Mouse (Mus musculus): ENCODE measurements at regions not wholly inside any gene's neighbourhood (a gene's known extent, or its start where the extent isn't known, plus 50 kb on each side); places are given as distances from the start of the nearest gene placed in this dataset.
A peak's percentile ranks its signal among the peaks of the same experiment; 100 is the strongest.

DNA sequence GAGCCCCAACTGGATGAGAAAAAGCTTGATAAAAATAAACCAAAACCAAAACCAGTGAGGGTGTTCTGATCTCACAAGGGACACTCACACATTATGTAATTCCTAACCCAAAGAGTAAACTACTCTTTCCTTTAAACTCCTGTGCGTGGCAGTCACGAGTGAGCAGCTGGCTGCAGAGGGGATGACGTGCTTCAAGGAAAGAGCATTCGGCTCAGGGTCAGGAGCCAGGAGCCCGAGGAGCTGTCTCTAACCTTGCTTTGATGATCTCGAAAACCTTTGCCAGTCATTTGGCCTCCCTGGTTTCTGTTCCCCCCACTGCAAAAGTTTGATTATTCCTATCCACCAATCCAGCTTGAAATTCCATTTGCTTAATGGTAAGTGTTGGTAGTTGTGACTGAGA is 109.9 kb downstream of the Rsl24d1 start:
- ATAC-seq = no peak
- H3K4me1 ChIP-seq (replicated peaks; ENCODE audit: control insufficient read depth, insufficient read depth, low read length) = no peaks in the 10 kb centered on the region
- H3K9me3 ChIP-seq (ENCODE audit: control insufficient read depth) = no peaks in the 10 kb centered on the region
- no peak overlapping the region for H3K4me2 ChIP-seq (replicated peaks; ENCODE audit: low read depth)
- H3K9ac ChIP-seq (ENCODE audit: low read depth, low read length) = no peak overlapping the region
- H3K4me3 ChIP-seq (ENCODE audit: low read depth, low read length) = no peak overlapping the region
- no peak for TF ChIP-seq CTCF (IDR thresholded peaks at IDR 0.05; ENCODE audit: low read depth)
- H3K27me3 ChIP-seq (replicated peaks; ENCODE audit: control insufficient read depth, insufficient read depth, low read length) = no peaks in the 10 kb centered on the region
- WGBS = 45% methylated on average over 6 of the region's 6 CpGs
- no peaks in the 10 kb centered on the region for H3K36me3 ChIP-seq (ENCODE audit: control insufficient read depth, insufficient read depth)
- H3K27ac ChIP-seq (ENCODE audit: low read depth, low read length) = no peak overlapping the region

DNA sequence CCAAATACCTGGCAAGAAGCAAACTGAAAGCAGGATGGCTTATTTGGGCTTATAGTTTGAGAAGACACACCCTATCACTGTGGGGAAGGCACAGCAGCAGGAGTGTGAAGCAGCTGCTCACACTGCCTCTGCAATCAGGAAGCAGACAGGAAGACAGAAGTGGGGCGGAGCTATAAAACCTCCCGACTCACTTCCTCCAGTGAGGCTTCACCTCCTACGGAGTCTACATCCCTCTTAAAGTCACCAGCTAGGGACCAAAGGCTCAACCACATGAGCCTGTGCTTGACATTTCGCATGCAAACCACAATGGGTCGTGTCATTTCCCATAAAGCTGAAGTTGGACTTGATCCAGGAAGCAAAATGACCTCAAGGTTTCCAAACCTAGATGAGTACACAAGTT is 127.0 kb downstream of the Rsl24d1 start:
- 55% methylated on average over 5 of the region's 5 CpGs for WGBS
- no peak for ATAC-seq
- TF ChIP-seq CTCF (IDR thresholded peaks at IDR 0.05; ENCODE audit: low read depth) = no peak
- no peak overlapping the region for H3K27ac ChIP-seq (ENCODE audit: low read depth, low read length)
- no peak overlapping the region for H3K9ac ChIP-seq (ENCODE audit: low read depth, low read length)
- H3K4me3 ChIP-seq (ENCODE audit: low read depth, low read length) = no peak overlapping the region
- no peaks in the 10 kb centered on the region for H3K27me3 ChIP-seq (replicated peaks; ENCODE audit: control insufficient read depth, insufficient read depth, low read length)
- no peaks in the 10 kb centered on the region for H3K9me3 ChIP-seq (ENCODE audit: control insufficient read depth)
- H3K4me2 ChIP-seq (replicated peaks; ENCODE audit: low read depth) = no peak overlapping the region
- H3K4me1 ChIP-seq (replicated peaks; ENCODE audit: control insufficient read depth, insufficient read depth, low read length) = no peaks in the 10 kb centered on the region
- H3K36me3 ChIP-seq (ENCODE audit: control insufficient read depth, insufficient read depth) = no peaks in the 10 kb centered on the region

DNA sequence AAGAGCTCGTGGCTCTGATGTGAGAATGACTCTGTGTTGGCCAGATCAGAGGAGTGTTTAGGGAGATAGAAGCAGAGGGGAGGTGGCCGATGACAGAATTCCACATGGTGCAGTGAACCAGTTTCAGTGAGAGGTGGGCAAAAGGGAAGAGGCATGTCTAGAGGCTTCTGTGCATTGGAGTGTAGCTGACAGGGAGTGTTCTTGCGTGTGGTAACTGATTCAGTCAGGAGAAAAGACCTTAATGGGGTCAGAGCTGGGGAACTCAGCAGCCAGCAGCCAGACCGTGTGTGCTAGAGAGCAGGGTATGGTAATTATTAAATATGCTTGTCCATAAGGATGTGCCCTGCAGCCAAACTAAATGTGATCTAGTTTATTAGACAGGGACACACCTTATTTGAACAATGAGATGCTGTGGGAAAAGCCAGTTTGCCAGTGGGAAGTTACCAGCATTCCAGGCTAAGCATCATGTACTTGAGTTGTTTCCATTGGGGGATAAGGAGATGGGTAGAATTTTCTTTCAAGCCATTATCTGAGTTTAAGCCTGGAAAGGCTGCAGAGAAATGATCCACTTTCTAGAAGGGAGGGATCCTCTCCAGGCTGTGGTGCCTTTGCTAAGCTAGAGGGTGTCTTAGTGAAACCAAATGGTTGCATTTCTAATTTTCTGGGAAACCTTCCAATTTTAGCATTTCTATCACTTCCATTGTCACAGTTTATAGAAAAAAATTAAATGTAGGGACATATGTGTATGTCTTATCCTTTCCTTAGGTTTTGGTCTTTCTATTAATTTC is 129.5 kb downstream of the Rsl24d1 start:
- no peak for ATAC-seq
- no peak overlapping the region for H3K4me2 ChIP-seq (replicated peaks; ENCODE audit: low read depth)
- H3K4me1 ChIP-seq (replicated peaks; ENCODE audit: control insufficient read depth, insufficient read depth, low read length) = no peaks in the 10 kb centered on the region
- 65% methylated on average over 4 of the region's 4 CpGs for WGBS
- no peak overlapping the region for H3K4me3 ChIP-seq (ENCODE audit: low read depth, low read length)
- no peaks in the 10 kb centered on the region for H3K36me3 ChIP-seq (ENCODE audit: control insufficient read depth, insufficient read depth)
- no peak for TF ChIP-seq CTCF (IDR thresholded peaks at IDR 0.05; ENCODE audit: low read depth)
- H3K9ac ChIP-seq (ENCODE audit: low read depth, low read length) = no peak overlapping the region
- no peak overlapping the region for H3K27ac ChIP-seq (ENCODE audit: low read depth, low read length)
- no peaks in the 10 kb centered on the region for H3K9me3 ChIP-seq (ENCODE audit: control insufficient read depth)
- no peaks in the 10 kb centered on the region for H3K27me3 ChIP-seq (replicated peaks; ENCODE audit: control insufficient read depth, insufficient read depth, low read length)

DNA sequence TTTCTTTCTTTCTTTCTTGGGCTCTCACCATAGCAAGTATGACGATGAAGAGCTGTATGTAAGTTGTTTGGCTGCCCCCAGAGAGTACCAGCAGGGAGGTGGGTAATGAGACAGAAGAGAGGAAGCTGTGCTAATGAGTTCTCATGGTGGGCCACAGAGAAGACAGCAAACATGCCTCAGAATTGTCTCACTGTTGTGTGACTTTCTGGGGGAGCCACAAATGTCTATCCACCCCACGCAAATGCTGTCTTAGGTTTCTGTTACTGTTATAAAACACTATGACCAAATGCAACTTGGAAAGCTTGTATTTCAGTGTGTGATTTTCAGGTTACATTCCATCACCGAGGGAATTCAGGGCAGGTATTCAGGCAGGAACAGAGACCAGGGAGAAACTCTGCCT is 131.0 kb downstream of the Rsl24d1 start:
- no peaks in the 10 kb centered on the region for H3K36me3 ChIP-seq (ENCODE audit: control insufficient read depth, insufficient read depth)
- ATAC-seq = no peak
- 74% methylated on average over 3 of the region's 3 CpGs for WGBS

DNA sequence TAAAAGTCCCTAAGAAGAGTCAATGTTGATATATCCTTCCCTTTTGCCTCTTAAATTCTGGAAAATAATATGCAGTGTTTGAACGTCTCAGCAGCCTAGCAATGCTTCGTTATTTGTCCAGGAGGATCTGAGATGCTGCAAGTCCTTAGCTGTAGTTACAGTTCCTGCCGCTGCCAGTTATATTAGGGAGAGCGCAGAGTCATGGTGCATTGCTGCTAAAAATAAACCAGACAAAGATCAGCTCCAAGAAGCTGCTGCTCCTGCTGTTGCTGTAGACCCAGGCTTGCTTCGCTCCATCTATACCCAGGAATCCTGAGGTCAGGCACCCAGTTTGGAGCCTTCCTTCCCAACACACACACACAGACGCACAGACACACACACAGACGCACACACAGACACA is 132.3 kb downstream of the Rsl24d1 start:
- Histone ChIP-seq H3K9me3 (ENCODE audit: control insufficient read depth) (no peaks in the 10 kb centered on the region), H3K36me3 (ENCODE audit: control insufficient read depth, insufficient read depth) (no peaks in the 10 kb centered on the region), H3K4me3 (ENCODE audit: low read depth, low read length) (no peak overlapping the region), H3K27me3 (replicated peaks; ENCODE audit: control insufficient read depth, insufficient read depth, low read length) (no peaks in the 10 kb centered on the region), H3K4me1 (replicated peaks; ENCODE audit: control insufficient read depth, insufficient read depth, low read length) (no peaks in the 10 kb centered on the region), H3K4me2 (replicated peaks; ENCODE audit: low read depth) (no peak overlapping the region), H3K27ac (ENCODE audit: low read depth, low read length) (no peak overlapping the region), H3K9ac (ENCODE audit: low read depth, low read length) (no peak overlapping the region)
- no peak for ATAC-seq
- WGBS = 64% methylated on average over 7 of the region's 7 CpGs
- TF ChIP-seq CTCF (IDR thresholded peaks at IDR 0.05; ENCODE audit: low read depth) = 0 out of 2 replicates have a peak, but pooled peaks have one; percentile 17

More for the DNA sequence above, 131.0 kb downstream of the Rsl24d1 start:
- TF ChIP-seq CTCF (IDR thresholded peaks at IDR 0.05; ENCODE audit: low read depth) = no peak
- no peaks in the 10 kb centered on the region for H3K9me3 ChIP-seq (ENCODE audit: control insufficient read depth)
- H3K4me3 ChIP-seq (ENCODE audit: low read depth, low read length) = no peak overlapping the region
- H3K27ac ChIP-seq (ENCODE audit: low read depth, low read length) = no peak overlapping the region
- H3K4me1 ChIP-seq (replicated peaks; ENCODE audit: control insufficient read depth, insufficient read depth, low read length) = no peaks in the 10 kb centered on the region
- H3K9ac ChIP-seq (ENCODE audit: low read depth, low read length) = no peak overlapping the region
- H3K27me3 ChIP-seq (replicated peaks; ENCODE audit: control insufficient read depth, insufficient read depth, low read length) = no peaks in the 10 kb centered on the region
- no peak overlapping the region for H3K4me2 ChIP-seq (replicated peaks; ENCODE audit: low read depth)

DNA sequence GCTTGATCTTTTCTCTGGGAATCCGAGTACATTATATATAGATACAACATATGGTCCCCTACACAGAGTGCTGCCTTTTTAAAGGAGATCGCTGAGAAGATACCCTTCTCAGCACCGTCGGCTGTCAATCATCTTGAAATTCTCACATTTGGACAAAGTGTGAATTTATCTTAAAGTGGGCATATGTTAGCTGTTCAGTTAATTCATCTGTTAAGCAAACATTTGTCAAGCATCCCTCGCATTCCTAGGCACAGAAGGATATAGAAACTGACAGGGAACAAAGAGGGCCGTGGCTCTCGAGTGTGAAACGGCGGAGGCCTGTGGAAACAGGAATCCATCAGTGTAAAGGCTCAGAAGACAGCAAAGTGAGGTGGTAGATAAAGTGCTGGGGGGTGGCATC is 144.9 kb downstream of the Rsl24d1 start:
- H3K9me3 ChIP-seq (ENCODE audit: control insufficient read depth) = no peaks in the 10 kb centered on the region
- no peaks in the 10 kb centered on the region for H3K27me3 ChIP-seq (replicated peaks; ENCODE audit: control insufficient read depth, insufficient read depth, low read length)
- TF ChIP-seq CTCF (IDR thresholded peaks at IDR 0.05; ENCODE audit: low read depth) = no peak
- WGBS = 63% methylated on average over 9 of the region's 9 CpGs
- no peaks in the 10 kb centered on the region for H3K36me3 ChIP-seq (ENCODE audit: control insufficient read depth, insufficient read depth)
- H3K27ac ChIP-seq (ENCODE audit: low read depth, low read length) = no peak overlapping the region
- H3K4me1 ChIP-seq (replicated peaks; ENCODE audit: control insufficient read depth, insufficient read depth, low read length) = no peaks in the 10 kb centered on the region
- no peak overlapping the region for H3K4me2 ChIP-seq (replicated peaks; ENCODE audit: low read depth)
- H3K4me3 ChIP-seq (ENCODE audit: low read depth, low read length) = no peak overlapping the region
- no peak for ATAC-seq
- H3K9ac ChIP-seq (ENCODE audit: low read depth, low read length) = no peak overlapping the region

Measured in intestine, postnatal 0 days (tissue).